Mouse (Mus musculus) midbrain, postnatal 0 days (tissue): Measurements from ENCODE around the gene Rora. TPM values are rescaled to one million over a fixed set of nuclear protein-coding genes. Genes with fewer than 3 reads are reported as not detected.

Experiments used
- ATAC-seq: fragments of 200-750 bp; cut with Nextera tagmentation; 2 replicates; pipeline ENCODE4 v1.8.0; 2017; ENCODE audit warnings: moderate number of reproducible peaks, mild to moderate bottlenecking, moderate TSS enrichment, moderate library complexity; ENCODE audit not compliant: low FRiP score
- DNase-seq: peaks from one replicate; pipeline ENCODE4 v3.0.0-alpha.2; 2015; ENCODE audit warnings: low spot score
- H3K27ac ChIP-seq: fragments of 300-500 bp; sonication (generic); 2 replicates; pipeline ENCODE4 v1.5.1; 2014; ENCODE audit warnings: low read depth, mild to moderate bottlenecking, low read length, mixed read lengths
- H3K27me3 ChIP-seq: fragments of 300-500 bp; sonication (generic); 2 replicates; pipeline ENCODE4 v1.6.1; 2014; ENCODE audit warnings: low read length, control low read depth, mixed read lengths; ENCODE audit not compliant: insufficient read depth
- H3K36me3 ChIP-seq: fragments of 300-500 bp; sonication (generic); 2 replicates; pipeline ENCODE4 v1.6.1; 2014; ENCODE audit warnings: low read length, control low read depth, mixed read lengths; ENCODE audit not compliant: insufficient read depth
- H3K4me1 ChIP-seq: fragments of 300-500 bp; sonication (generic); 2 replicates; pipeline ENCODE4 v1.6.1; 2014; ENCODE audit warnings: mild to moderate bottlenecking, control low read depth, antibody characterized with exemption, low read length, mixed read lengths; ENCODE audit not compliant: insufficient read depth
- H3K4me2 ChIP-seq: fragments of 300-500 bp; sonication (generic); 2 replicates; pipeline ENCODE4 v1.6.1; 2014; ENCODE audit warnings: low read depth, mild to moderate bottlenecking, low read length, mixed read lengths; ENCODE audit not compliant: poor library complexity, severe bottlenecking
- H3K4me3 ChIP-seq: fragments of 300-500 bp; sonication (generic); 2 replicates; pipeline ENCODE4 v1.5.1; 2014; ENCODE audit warnings: low read depth, mild to moderate bottlenecking, low read length, moderate library complexity
- H3K9ac ChIP-seq: fragments of 300-500 bp; sonication (generic); replicated peaks from 2 replicates; pipeline ENCODE4 v1.6.1; 2014; ENCODE audit warnings: mild to moderate bottlenecking, low read length, moderate library complexity, mixed read lengths; ENCODE audit not compliant: poor library complexity, severe bottlenecking
- H3K9me3 ChIP-seq: fragments of 300-500 bp; sonication (generic); 2 replicates; pipeline ENCODE4 v1.6.1; 2016; ENCODE audit warnings: low read length, control low read depth
- CTCF ChIP-seq: IDR thresholded peaks from 2 replicates; pipeline ENCODE4 v1.5.1; 2016; ENCODE audit warnings: antibody characterized with exemption, mild to moderate bottlenecking
- WGBS: fragments of 180-500 bp; shearing (Covaris S2); extraction: QIAGEN DNeasy Blood & Tissue Kit; methylation state at CpG from one replicate; pipeline ENCODE4 v1.1.7; 2014; 5-methylcytosine and 5-hydroxymethylcytosine counted together
- polyA plus RNA-seq: library from polyadenylated mRNA; unstranded; fragments of >200 nt; fragmentation: Nextera tagmentation; extraction: Ambion mirVana; gene quantifications from 2 replicates; pipeline ENCODE4 v1.2.1, GENCODE M21; 2015
- total RNA-seq: library from RNA; depleted of rRNA; stranded (reverse); fragments of >200 nt; gene quantifications from 2 replicates; pipeline ENCODE4 v1.2.3, GENCODE M21; 2014

The Rora gene
- total and polyA plus RNA-seq, 2 experiments from 2014 or later = 28.2 to 49.6 TPM

DNA sequence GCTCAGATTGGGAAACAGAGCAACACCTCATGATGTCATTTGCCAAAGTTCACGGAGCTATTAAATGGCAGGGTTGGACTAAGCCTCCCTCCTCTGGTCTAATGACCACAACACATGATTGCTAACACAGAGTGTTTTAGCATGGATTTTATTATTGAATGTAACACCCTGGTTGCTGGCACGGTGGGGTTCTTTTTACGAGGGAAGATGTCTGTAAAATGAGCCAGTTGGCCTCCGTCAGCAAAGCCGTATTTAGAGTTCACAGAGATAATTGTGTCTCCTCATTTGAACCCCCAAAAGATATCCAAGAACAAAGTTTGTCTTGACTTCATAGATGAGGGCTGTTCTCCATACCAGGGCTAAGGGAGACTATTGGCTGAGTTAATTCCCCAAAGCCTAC is 398.3 kb downstream of the Rora start:
- Histone ChIP-seq H3K9ac (no peak overlapping the region), H3K36me3 (no peaks in the 10 kb centered on the region), H3K4me2 (no peak overlapping the region), H3K9me3 (no peaks in the 10 kb centered on the region), H3K4me1 (0 out of 2 replicates have a peak, but pooled peaks cover 3% of the 10 kb centered on the region), H3K27me3 (no peaks in the 10 kb centered on the region), H3K4me3 (no peak overlapping the region), H3K27ac (no peak overlapping the region)
- no peak for ATAC-seq
- DNase-seq = no peak
- TF ChIP-seq CTCF = no peak
- WGBS = 95% methylated on average over 5 of the region's 5 CpGs

DNA sequence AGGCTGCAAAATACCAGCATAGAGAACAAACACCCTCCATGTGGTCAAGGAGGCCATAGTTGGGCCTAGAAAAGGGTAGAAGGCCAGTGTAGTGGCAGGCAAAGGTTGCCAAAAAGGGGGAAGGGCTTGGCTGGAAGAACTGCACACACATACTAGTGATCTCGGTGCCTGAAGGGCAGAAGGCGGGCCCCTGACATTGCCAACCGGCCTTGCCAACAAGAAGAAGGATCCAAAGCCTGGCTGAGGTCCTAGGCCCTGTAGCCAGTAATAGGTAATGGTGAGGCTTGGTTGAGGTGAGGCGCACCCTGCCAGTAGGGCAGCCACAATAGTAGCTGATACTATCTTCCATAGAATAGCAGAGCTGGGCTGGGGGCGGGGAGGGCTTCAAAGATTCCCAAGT is 401.7 kb downstream of the Rora start:
- no peak for TF ChIP-seq CTCF
- Histone ChIP-seq H3K36me3 (no peaks in the 10 kb centered on the region), H3K27ac (no peak overlapping the region), H3K9ac (no peak overlapping the region), H3K4me3 (no peak overlapping the region), H3K27me3 (no peaks in the 10 kb centered on the region), H3K4me2 (no peak overlapping the region), H3K4me1 (peaks cover 3% of the 10 kb centered on the region; the same call in 1 of the 2 replicates), H3K9me3 (no peaks in the 10 kb centered on the region)
- ATAC-seq (no peak), DNase-seq (no peak)
- WGBS = 97% methylated on average over 5 of the region's 5 CpGs

DNA sequence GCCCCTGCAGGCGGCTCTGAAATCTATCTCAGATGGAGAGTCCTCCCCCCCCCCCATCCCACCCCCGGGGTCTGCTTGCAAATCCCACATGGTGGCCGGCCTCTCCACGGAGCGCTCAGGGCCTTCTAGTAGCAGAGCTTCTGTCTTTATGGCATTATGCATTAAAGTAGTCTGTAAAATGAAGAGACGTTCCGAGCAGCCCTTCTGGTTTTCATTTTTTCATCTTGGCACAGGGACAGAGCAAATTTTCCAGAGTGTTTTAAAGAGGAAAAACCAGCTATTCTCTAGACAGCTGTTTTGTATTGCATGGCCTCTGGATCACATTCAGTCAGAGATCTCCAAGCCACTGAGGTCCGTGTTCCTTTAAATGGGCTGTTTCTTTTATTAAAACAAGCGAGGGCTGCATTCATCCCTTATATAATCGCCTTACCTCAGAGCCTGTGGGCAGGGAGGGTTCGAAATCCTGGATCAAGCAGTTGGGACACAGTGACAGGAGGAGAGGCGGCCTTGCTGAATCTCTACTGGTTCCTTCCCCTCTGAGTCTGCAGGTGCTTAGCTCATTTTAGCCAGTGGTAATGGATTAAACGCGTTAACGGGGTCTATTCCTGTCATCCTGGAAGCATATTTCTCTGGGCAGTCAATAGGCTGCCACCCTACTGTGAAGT is 417.7 kb downstream of the Rora start:
- H3K4me3 ChIP-seq = no peak overlapping the region
- H3K27ac ChIP-seq = no peak overlapping the region
- DNase-seq (no peak), ATAC-seq (no peak)
- H3K9ac ChIP-seq = no peak overlapping the region
- no peak overlapping the region for H3K4me2 ChIP-seq
- no peaks in the 10 kb centered on the region for H3K36me3 ChIP-seq
- H3K27me3 ChIP-seq = no peaks in the 10 kb centered on the region
- no peaks in the 10 kb centered on the region for H3K4me1 ChIP-seq
- TF ChIP-seq CTCF = no peak
- no peaks in the 10 kb centered on the region for H3K9me3 ChIP-seq
- WGBS = 51% methylated on average over 15 of the region's 15 CpGs

DNA sequence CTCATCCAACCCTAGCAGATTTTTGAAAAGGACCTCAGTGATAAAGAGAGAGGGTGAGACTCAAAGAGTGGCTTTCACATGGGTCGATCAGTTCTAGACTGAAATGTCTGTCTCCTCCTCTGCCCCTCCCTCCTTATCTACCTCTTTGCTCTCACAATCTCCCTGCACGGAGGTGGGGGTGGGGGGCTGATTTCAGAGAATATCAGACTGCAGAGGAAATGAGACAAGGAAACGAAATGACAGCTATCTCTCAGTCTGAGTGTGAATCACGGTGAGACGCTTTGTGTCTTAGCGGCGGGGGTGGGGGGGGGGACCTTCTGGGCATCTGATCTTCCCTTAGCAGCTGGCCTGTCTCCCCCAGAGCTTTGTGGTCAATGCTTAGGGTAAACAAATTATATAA is 419.7 kb downstream of the Rora start:
- no peak for ATAC-seq

DNA sequence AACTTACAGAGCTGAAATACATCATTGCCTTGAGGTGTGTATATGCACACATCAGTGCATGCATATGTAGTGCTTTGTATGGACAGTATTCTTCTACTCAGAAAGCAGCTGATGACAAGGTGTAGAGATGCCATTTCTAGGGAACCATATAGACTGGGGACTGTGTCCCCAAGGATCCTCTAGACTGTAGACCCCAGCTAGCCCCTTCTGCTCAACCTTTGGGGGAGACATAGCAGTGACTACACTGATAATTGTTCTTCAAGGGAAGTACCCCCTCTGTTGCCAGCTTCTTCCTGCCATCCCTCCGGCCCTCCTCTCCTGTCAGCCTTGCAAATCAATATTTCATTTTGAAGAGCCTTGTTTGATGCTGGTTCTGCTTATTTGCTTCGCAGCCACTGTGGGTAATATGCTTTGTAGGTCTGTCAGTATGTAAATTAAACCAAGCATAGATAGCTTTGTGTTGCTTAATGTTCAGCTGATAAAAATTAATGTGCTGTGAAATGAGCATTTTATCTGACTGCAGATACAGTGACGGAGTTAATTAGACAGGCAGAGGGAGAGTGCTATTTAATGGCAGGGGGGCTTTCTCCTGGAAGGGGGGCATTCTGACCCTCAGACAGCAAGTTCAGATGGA is 430.6 kb downstream of the Rora start:
- Histone ChIP-seq H3K27me3 (no peaks in the 10 kb centered on the region), H3K9ac (no peak overlapping the region), H3K4me1 (0 out of 2 replicates have a peak, but pooled peaks cover 4% of the 10 kb centered on the region), H3K36me3 (no peaks in the 10 kb centered on the region), H3K27ac (peak overlapping the region; percentile 51), H3K4me3 (no peak overlapping the region), H3K4me2 (no peak overlapping the region), H3K9me3 (no peaks in the 10 kb centered on the region)
- ATAC-seq (no peak; the same call in 1 of the 2 replicates), DNase-seq (no peak)
- 25% methylated on average over 3 of the region's 3 CpGs for WGBS
- TF ChIP-seq CTCF = no peak; the same call in 1 of the 2 replicates

More for the DNA sequence above, 419.7 kb downstream of the Rora start:
- Histone ChIP-seq H3K27ac (no peak overlapping the region), H3K36me3 (no peaks in the 10 kb centered on the region), H3K4me2 (no peak overlapping the region), H3K4me1 (no peaks in the 10 kb centered on the region), H3K9me3 (no peaks in the 10 kb centered on the region), H3K9ac (no peak overlapping the region), H3K27me3 (no peaks in the 10 kb centered on the region), H3K4me3 (no peak overlapping the region)
- DNase-seq = no peak
- 85% methylated on average over 7 of the region's 7 CpGs for WGBS
- TF ChIP-seq CTCF = no peak
